In the genomic region with DNA sequence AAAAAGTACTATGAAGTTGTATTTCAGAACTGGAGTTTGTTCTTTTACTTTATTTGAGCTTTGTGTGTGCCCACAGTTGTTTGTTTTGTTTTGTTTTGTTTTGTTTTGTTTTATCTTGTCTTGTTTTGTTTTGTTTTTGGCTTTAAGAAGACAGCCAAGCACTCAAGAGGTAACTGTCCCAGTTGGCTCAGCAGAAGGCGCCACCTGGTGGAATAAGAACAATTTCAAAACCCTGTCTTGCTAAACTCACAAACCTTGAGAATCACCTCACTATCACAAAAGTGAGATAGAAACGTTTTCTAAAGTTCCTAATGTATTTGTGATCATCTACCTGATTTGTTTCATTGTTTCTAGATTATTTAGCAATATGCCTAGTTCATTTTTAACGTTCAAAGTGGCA, we compare ENCODE assay signal across 9 mouse cellular contexts. TPM values are rescaled to one million over a fixed set of nuclear protein-coding genes. Genes with fewer than 3 reads are reported as not detected.
DNase-seq lines count a peak whose midpoint lies in the region; ATAC-seq lines count a peak whose summit lies in the region.
"Had no signal": no experiment of that assay in that cellular context is flagged by ENCODE, and none has a peak within 500 bp of the region (broad histone marks: within the 10 kb centered on the region; RNA-seq: fewer than 3 reads in every experiment).

No protein-coding gene starts in this region.

- H3K9ac ChIP-seq in midbrain, embryonic 15.5 days, result no peak overlapping the region
- H3K9ac ChIP-seq in midbrain, embryonic 13.5 days (replicated peaks), result no peak overlapping the region
- no peak overlapping the region for H3K9ac ChIP-seq in neural tube, embryonic 15.5 days (replicated peaks)
- H3K9ac ChIP-seq: liver, embryonic 14.5 days had no signal

- 3% methylated on average over 3 of the region's 3 CpGs for WGBS in midbrain, embryonic 15.5 days
- WGBS in midbrain, embryonic 13.5 days, result 7% methylated on average over 3 of the region's 3 CpGs
- 3% methylated on average over 3 of the region's 3 CpGs for WGBS in neural tube, embryonic 15.5 days

- H3K9me3 ChIP-seq in midbrain, embryonic 15.5 days, result no peaks in the 10 kb centered on the region
- no peaks in the 10 kb centered on the region for H3K9me3 ChIP-seq in midbrain, embryonic 13.5 days
- no peaks in the 10 kb centered on the region for H3K9me3 ChIP-seq in neural tube, embryonic 15.5 days (replicated peaks)

- no peak overlapping the region for H3K27ac ChIP-seq in midbrain, embryonic 15.5 days
- no peak overlapping the region for H3K27ac ChIP-seq in midbrain, embryonic 13.5 days
- no peak overlapping the region for H3K27ac ChIP-seq in neural tube, embryonic 15.5 days (replicated peaks)
- H3K27ac ChIP-seq: liver, embryonic 14.5 days had no signal

- intact Hi-C loops in gastrocnemius, postnatal 14 days (cut with DNase I; ENCODE audit: low total_unique reads), result no loop called here

- H3K4me2 ChIP-seq in midbrain, embryonic 15.5 days, result peak overlapping the region; percentile 81; the same call in 1 of the 2 replicates
- no peak overlapping the region for H3K4me2 ChIP-seq in midbrain, embryonic 13.5 days (replicated peaks)
- H3K4me2 ChIP-seq in neural tube, embryonic 15.5 days, result peak overlapping the region; percentile 76; the same call in 1 of the 2 replicates

- no peaks in the 10 kb centered on the region for H3K27me3 ChIP-seq in midbrain, embryonic 15.5 days (replicated peaks)
- H3K27me3 ChIP-seq in midbrain, embryonic 13.5 days, result peaks cover 26% of the 10 kb centered on the region
- 0 out of 2 replicates have a peak, but pooled peaks cover 1% of the 10 kb centered on the region for H3K27me3 ChIP-seq in neural tube, embryonic 15.5 days (replicated peaks)

- peaks cover 15% of the 10 kb centered on the region for H3K4me1 ChIP-seq in midbrain, embryonic 15.5 days
- peaks cover 15% of the 10 kb centered on the region for H3K4me1 ChIP-seq in midbrain, embryonic 13.5 days (replicated peaks)
- H3K4me1 ChIP-seq in neural tube, embryonic 15.5 days, result peaks cover 23% of the 10 kb centered on the region

- no peaks in the 10 kb centered on the region for H3K36me3 ChIP-seq in midbrain, embryonic 15.5 days (replicated peaks)
- H3K36me3 ChIP-seq in midbrain, embryonic 13.5 days, result no peaks in the 10 kb centered on the region
- H3K36me3 ChIP-seq in neural tube, embryonic 15.5 days, result no peaks in the 10 kb centered on the region

- no peak overlapping the region for H3K4me3 ChIP-seq in midbrain, embryonic 15.5 days
- H3K4me3 ChIP-seq in midbrain, embryonic 13.5 days (replicated peaks), result no peak overlapping the region
- H3K4me3 ChIP-seq in neural tube, embryonic 15.5 days (replicated peaks), result no peak overlapping the region

- no peak for ATAC-seq in midbrain, embryonic 15.5 days (replicated peaks)
- no peak for ATAC-seq in midbrain, embryonic 13.5 days
- ATAC-seq in neural tube, embryonic 15.5 days (ENCODE audit: low FRiP score), result no peak
- ATAC-seq in erythroid progenitor cell, adult 5-6 weeks (replicated peaks; ENCODE audit: low FRiP score, poor library complexity, severe bottlenecking), result no peak
- ATAC-seq in megakaryocyte, adult 5-6 weeks (ENCODE audit: poor library complexity, severe bottlenecking), result no peak

- DNase-seq in gastrocnemius, postnatal 14 days, result peak; percentile 6
- DNase-seq in gastrocnemius, postnatal 4 days (ENCODE audit: low spot score in 2 of 2), result no peak
- peak; percentile 76 to 77 for DNase-seq in cerebellum, postnatal 14 days

RNA-seq across cellular contexts. Expression of a gene that starts 3.8 kb away (rescaled TPM):
- total RNA-seq in gastrocnemius, postnatal 14 days (2021), result not detected
- under 1 TPM in 1 of 2 experiments, not detected in 1; 0.03 TPM for total RNA-seq in gastrocnemius, postnatal 4 days (2021)
- 16.3 and 17.3 TPM in 2 replicates for polyA plus RNA-seq in midbrain, embryonic 15.5 days (2015; fragmentation: Nextera tagmentation; extraction: Ambion mirVana)
- polyA plus RNA-seq in midbrain, embryonic 13.5 days (2015; fragmentation: Nextera tagmentation; extraction: Ambion mirVana), result 5.5 and 6.9 TPM in 2 replicates
- 17.9 and 21.6 TPM in 2 replicates for polyA plus RNA-seq in neural tube, embryonic 15.5 days (2015; fragmentation: Nextera tagmentation; extraction: Ambion mirVana)
- not detected in 2 replicates for total RNA-seq in erythroid progenitor cell, adult 5-6 weeks (2015; ENCODE audit: low replicate concordance)
- total RNA-seq in erythroid progenitor cell, adult 5-6 weeks (2017; ENCODE audit: low replicate concordance), result 0.13 TPM in 1 of 2 replicates, not detected in the other
- not detected in 2 replicates for total RNA-seq in megakaryocyte, adult 5-6 weeks (2015)
- total RNA-seq in megakaryocyte, adult 5-6 weeks (2017), result not detected in 2 replicates
- polyA plus RNA-seq: liver, embryonic 14.5 days had no signal

Comparison
In these comparisons a context has a peak if more than half of its experiments do, and no peak if none do; other contexts are left out.
1. DNase-seq: peak in gastrocnemius, postnatal 14 days (single experiment) and cerebellum, postnatal 14 days (2 of 2); none in gastrocnemius, postnatal 4 days (0 of 2).